Mouse (Mus musculus) heart, embryonic 13.5 days (tissue): Measurements from ENCODE around the gene Trmt13. TPM values are rescaled to one million over a fixed set of nuclear protein-coding genes. Genes with fewer than 3 reads are reported as not detected.

Experiments
- ATAC-seq: fragments of 200-750 bp; cut with Nextera tagmentation; 2 replicates; pipeline ENCODE4 v1.8.0; 2017; ENCODE audit warnings: moderate TSS enrichment; ENCODE audit not compliant: insufficient number of reproducible peaks, low FRiP score, low TSS enrichment; ENCODE audit errors: extremely low read depth
- H3K27ac ChIP-seq: fragments of 300-500 bp; sonication (generic); replicated peaks from 2 replicates; pipeline ENCODE4 v1.5.1; 2015; ENCODE audit warnings: moderate library complexity, mild to moderate bottlenecking, inconsistent platforms
- H3K27me3 ChIP-seq: fragments of 300-500 bp; sonication (generic); replicated peaks from 2 replicates; pipeline ENCODE4 v1.6.1; 2015; ENCODE audit warnings: mild to moderate bottlenecking, inconsistent platforms
- H3K36me3 ChIP-seq: fragments of 300-500 bp; sonication (generic); 2 replicates; pipeline ENCODE4 v1.6.1; 2015; ENCODE audit warnings: mild to moderate bottlenecking, inconsistent platforms
- H3K4me1 ChIP-seq: fragments of 300-500 bp; sonication (generic); 2 replicates; pipeline ENCODE4 v1.6.1; 2015; ENCODE audit warnings: inconsistent platforms
- H3K4me2 ChIP-seq: fragments of 300-500 bp; sonication (generic); 2 replicates; pipeline ENCODE4 v1.6.1; 2015; ENCODE audit warnings: inconsistent platforms, mild to moderate bottlenecking, moderate library complexity
- H3K4me3 ChIP-seq: fragments of 300-500 bp; sonication (generic); 2 replicates; pipeline ENCODE4 v1.5.1; 2015; ENCODE audit warnings: moderate library complexity, mild to moderate bottlenecking, inconsistent platforms
- H3K9ac ChIP-seq: fragments of 300-500 bp; sonication (generic); 2 replicates; pipeline ENCODE4 v1.6.1; 2015; ENCODE audit warnings: inconsistent platforms, mild to moderate bottlenecking, moderate library complexity
- H3K9me3 ChIP-seq: fragments of 300-500 bp; sonication (generic); 2 replicates; pipeline ENCODE4 v1.6.1; 2016; ENCODE audit warnings: inconsistent platforms
- WGBS: fragments of 180-500 bp; shearing (Covaris S2); methylation state at CpG from one replicate; pipeline ENCODE4 v1.1.7; 2015; ENCODE audit warnings: mixed read lengths; 5-methylcytosine and 5-hydroxymethylcytosine counted together
- polyA plus RNA-seq: library from polyadenylated mRNA; unstranded; fragments of >200 nt; fragmentation: Nextera tagmentation; extraction: Ambion mirVana; gene quantifications from 2 replicates; pipeline ENCODE4 v1.2.1, GENCODE M21; 2015

Trmt13 gene
- polyA plus RNA-seq, 1 experiment from 2014 or later = 18.6 TPM

- ATAC-seq = no peak
- H3K4me3 ChIP-seq = no peak overlapping the region
- H3K27me3 ChIP-seq = no peaks in the 10 kb centered on the region
- no peak overlapping the region for H3K4me2 ChIP-seq
- WGBS = 66% methylated on average over 1 of the region's 1 CpGs
- no peak overlapping the region for H3K9ac ChIP-seq
- H3K36me3 ChIP-seq = peaks cover 73% of the 10 kb centered on the region
- H3K9me3 ChIP-seq = no peaks in the 10 kb centered on the region
- peaks cover 12% of the 10 kb centered on the region for H3K4me1 ChIP-seq
- no peak overlapping the region for H3K27ac ChIP-seq
Observed at GRCm38 (mm10) chr3:116631459-116631858, 17.1 kb upstream of the Trmt13 start.

DNA sequence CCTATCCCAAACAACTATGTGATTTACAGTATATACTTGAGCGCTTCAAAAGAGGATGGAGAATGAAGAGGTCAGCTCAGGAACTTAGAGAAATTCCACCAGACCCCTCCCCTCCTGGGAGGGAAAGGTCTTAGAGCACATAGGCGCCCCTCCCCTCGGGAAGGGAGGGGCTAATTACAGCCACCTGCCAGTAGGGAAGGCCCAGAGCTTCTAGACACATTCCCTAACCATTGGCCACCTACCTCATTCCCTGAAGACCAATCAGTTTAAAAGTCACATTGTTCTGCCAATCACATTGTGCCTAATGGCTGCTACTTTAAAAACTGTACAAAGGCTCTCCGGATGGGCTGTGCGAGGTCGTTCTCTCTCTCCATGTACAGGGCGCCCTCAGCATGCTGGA lies 8.3 kb upstream of the Trmt13 start:
- Histone ChIP-seq H3K27me3 (no peaks in the 10 kb centered on the region), H3K4me2 (no peak overlapping the region), H3K9ac (no peak overlapping the region), H3K27ac (no peak overlapping the region), H3K4me3 (no peak overlapping the region), H3K4me1 (no peaks in the 10 kb centered on the region), H3K36me3 (peaks cover 57% of the 10 kb centered on the region), H3K9me3 (no peaks in the 10 kb centered on the region)
- no peak for ATAC-seq
- WGBS = 93% methylated on average over 7 of the region's 7 CpGs

- Histone ChIP-seq H3K36me3 (peaks cover 59% of the 10 kb centered on the region), H3K27ac (no peak overlapping the region), H3K9me3 (no peaks in the 10 kb centered on the region), H3K4me2 (no peak overlapping the region), H3K4me1 (no peaks in the 10 kb centered on the region), H3K27me3 (no peaks in the 10 kb centered on the region), H3K4me3 (no peak overlapping the region), H3K9ac (no peak overlapping the region)
- 83% methylated on average over 7 of the region's 7 CpGs for WGBS
- ATAC-seq = no peak
Observed at GRCm38 (mm10) chr3:116620636-116621370, 6.4 kb upstream of the Trmt13 start.

- Histone ChIP-seq H3K36me3 (peaks cover 79% of the 10 kb centered on the region), H3K4me1 (no peaks in the 10 kb centered on the region), H3K9me3 (no peaks in the 10 kb centered on the region), H3K9ac (no peak overlapping the region), H3K4me3 (no peak overlapping the region), H3K27ac (no peak overlapping the region), H3K27me3 (no peaks in the 10 kb centered on the region), H3K4me2 (no peak overlapping the region)
- no peak for ATAC-seq
- WGBS = 74% methylated on average over 6 of the region's 6 CpGs
Observed at GRCm38 (mm10) chr3:116618855-116619254, 4.5 kb upstream of the Trmt13 start.

DNA sequence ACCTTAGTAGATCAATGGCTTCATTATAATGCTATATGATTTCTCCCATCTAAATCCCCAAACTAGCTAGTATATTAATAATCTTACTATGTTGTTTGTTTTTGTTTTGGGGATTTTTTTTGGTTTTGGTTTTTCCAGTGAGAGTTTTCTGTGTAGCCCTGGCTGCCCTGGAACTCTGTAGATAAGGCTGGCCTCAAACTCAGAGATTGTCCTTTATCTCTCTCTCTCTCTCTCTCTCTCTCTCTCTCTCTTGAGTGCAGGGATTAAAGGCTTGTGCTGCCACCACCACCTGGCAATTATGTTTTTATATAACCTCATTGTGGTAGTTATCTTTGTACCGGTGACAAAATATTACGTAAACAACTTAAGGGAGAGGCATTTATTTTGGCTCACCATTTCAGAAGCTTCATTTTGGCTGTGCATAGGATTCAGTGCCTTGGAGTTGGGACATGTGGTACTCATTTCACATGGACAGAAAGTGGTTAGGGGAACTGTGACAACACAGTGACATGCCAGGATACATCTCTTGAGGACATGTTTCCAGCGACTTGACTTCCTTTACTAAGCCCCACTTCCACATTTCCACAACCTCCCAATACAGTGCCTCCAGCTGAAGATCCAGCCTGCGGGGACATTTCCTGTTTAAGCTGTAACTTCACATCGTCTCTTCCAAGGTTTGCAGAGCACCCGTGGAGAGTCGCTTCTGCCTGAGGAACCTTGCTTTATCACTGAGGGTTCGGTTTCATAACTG lies 1.1 kb upstream of the Trmt13 start:
- peaks cover 72% of the 10 kb centered on the region for H3K36me3 ChIP-seq
- WGBS = 80% methylated on average over 8 of the region's 8 CpGs
- no peak for ATAC-seq

GRCm38 (mm10) chr3:116604570-116604969 lies 9.8 kb downstream of the Trmt13 start:
- no peaks in the 10 kb centered on the region for H3K9me3 ChIP-seq
- no peak overlapping the region for H3K27ac ChIP-seq
- 70% methylated on average over 9 of the region's 9 CpGs for WGBS
- H3K4me3 ChIP-seq = no peak overlapping the region
- no peaks in the 10 kb centered on the region for H3K27me3 ChIP-seq
- 0 out of 2 replicates have a peak overlapping the region, but pooled peaks have one; percentile 28 for H3K9ac ChIP-seq
- ATAC-seq = no peak
- H3K4me2 ChIP-seq = no peak overlapping the region
- peaks cover 47% of the 10 kb centered on the region for H3K36me3 ChIP-seq
- no peaks in the 10 kb centered on the region for H3K4me1 ChIP-seq

More for the DNA sequence above, 1.1 kb upstream of the Trmt13 start:
- no peaks in the 10 kb centered on the region for H3K9me3 ChIP-seq
- no peak overlapping the region for H3K4me2 ChIP-seq
- H3K27ac ChIP-seq = no peak overlapping the region
- no peaks in the 10 kb centered on the region for H3K27me3 ChIP-seq
- H3K9ac ChIP-seq = no peak overlapping the region
- H3K4me1 ChIP-seq = no peaks in the 10 kb centered on the region
- no peak overlapping the region for H3K4me3 ChIP-seq

GRCm38 (mm10) chr3:116601781-116602180 lies 12.6 kb downstream of the Trmt13 start:
- Histone ChIP-seq H3K27me3 (no peaks in the 10 kb centered on the region), H3K36me3 (peaks cover 19% of the 10 kb centered on the region), H3K27ac (no peak overlapping the region), H3K9me3 (no peaks in the 10 kb centered on the region), H3K4me2 (no peak overlapping the region), H3K4me1 (no peaks in the 10 kb centered on the region), H3K9ac (no peak overlapping the region), H3K4me3 (no peak overlapping the region)
- ATAC-seq = no peak
- 89% methylated on average over 5 of the region's 5 CpGs for WGBS

GRCm38 (mm10) chr3:116601005-116601404 lies 13.4 kb downstream of the Trmt13 start:
- WGBS = 87% methylated on average over 5 of the region's 5 CpGs
- H3K9ac ChIP-seq = no peak overlapping the region
- peaks cover 4% of the 10 kb centered on the region for H3K4me1 ChIP-seq
- peaks cover 13% of the 10 kb centered on the region for H3K36me3 ChIP-seq
- no peaks in the 10 kb centered on the region for H3K9me3 ChIP-seq
- H3K27me3 ChIP-seq = no peaks in the 10 kb centered on the region
- no peak overlapping the region for H3K4me2 ChIP-seq
- no peak overlapping the region for H3K27ac ChIP-seq
- ATAC-seq = no peak
- no peak overlapping the region for H3K4me3 ChIP-seq

- Histone ChIP-seq H3K4me1 (peaks cover 11% of the 10 kb centered on the region), H3K4me2 (no peak overlapping the region), H3K27me3 (no peaks in the 10 kb centered on the region), H3K4me3 (no peak overlapping the region), H3K9me3 (no peaks in the 10 kb centered on the region), H3K9ac (no peak overlapping the region), H3K27ac (no peak overlapping the region), H3K36me3 (peaks cover 9% of the 10 kb centered on the region; the same call in 1 of the 2 replicates)
- 84% methylated on average over 2 of the region's 2 CpGs for WGBS
- ATAC-seq = no peak
Observed at GRCm38 (mm10) chr3:116599705-116600104, 14.7 kb downstream of the Trmt13 start.

- Histone ChIP-seq H3K9me3 (no peaks in the 10 kb centered on the region), H3K9ac (peak overlapping the region; percentile 85), H3K27ac (peak overlapping the region; percentile 89; the same call in 1 of the 2 replicates), H3K36me3 (peaks cover 13% of the 10 kb centered on the region), H3K27me3 (no peaks in the 10 kb centered on the region), H3K4me1 (peaks cover 19% of the 10 kb centered on the region), H3K4me2 (peak overlapping the region; percentile 84), H3K4me3 (peak overlapping the region; percentile 88)
- WGBS = 5% methylated on average over 10 of the region's 10 CpGs
- ATAC-seq = no peak
Observed at GRCm38 (mm10) chr3:116595603-116595991, 18.8 kb downstream of the Trmt13 start.

DNA sequence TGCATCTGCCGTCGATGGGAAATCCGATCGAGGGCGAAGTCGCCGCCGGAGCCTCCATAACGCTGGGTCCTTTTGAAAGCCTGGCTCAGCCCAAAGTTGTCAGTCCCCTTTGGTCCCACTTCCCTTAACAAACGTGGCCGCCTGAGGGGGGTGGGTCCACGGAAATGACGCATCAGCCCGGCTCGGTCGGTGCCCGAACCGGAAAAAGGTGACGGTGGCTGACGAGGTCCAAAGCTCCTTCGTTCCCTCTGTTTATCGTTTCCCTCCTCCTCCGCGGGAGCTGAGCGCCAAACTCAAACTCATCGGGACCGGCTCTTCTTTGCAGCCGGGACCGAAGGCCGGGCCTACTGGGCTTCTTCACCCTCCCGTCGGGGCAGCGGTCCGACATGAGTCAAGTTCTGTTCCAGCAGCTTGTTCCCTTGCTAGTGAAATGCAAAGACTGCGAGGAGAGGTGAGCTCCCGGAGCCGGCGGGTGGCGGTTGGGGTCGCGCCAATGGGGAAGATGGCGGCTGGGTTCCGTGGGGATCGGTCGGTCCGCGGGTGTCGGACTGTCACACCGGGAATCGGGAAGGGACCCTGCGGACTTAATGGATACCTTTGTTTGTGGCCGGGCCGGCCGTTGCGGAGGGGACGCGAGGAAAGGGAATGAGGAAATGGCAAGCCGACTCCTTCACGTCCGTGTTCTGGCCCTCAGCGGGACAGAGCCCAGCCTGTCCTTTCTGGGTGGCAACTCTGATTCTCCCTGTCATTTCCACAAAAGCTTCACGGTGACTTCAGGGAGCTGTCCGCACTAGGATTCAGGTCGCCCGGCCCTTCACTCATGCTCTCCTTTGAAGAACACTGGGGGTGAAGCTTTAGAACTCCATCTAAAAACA lies 19.4 kb downstream of the Trmt13 start, which contains the start of gene Sass6:
Gene Sass6 (plus strand): TSS at position 255 of the 875 bp plus-strand sequence.
- WGBS = under 1% methylated on average over 65 of the region's 65 CpGs
- ATAC-seq = peak; percentile 91
- peak within 1 kb of the TSS; percentile 85 for H3K9ac ChIP-seq

More for the DNA sequence above, 19.4 kb downstream of the Trmt13 start, which contains the start of gene Sass6:
- peak within 1 kb of the TSS; percentile 84 for H3K4me2 ChIP-seq
- peak within 1 kb of the TSS; percentile 88 for H3K4me3 ChIP-seq
- peak within 1 kb of the TSS; percentile 89 for H3K27ac ChIP-seq
- H3K9me3 ChIP-seq = no peaks in the 10 kb centered on the region
- no peaks in the 10 kb centered on the region for H3K27me3 ChIP-seq
- H3K36me3 ChIP-seq = peaks cover 20% of the 10 kb centered on the region
- peaks cover 19% of the 10 kb centered on the region for H3K4me1 ChIP-seq
